Mouse (Mus musculus) urinary bladder, postnatal 14 days (tissue): Measurements from ENCODE around the gene Adad2.

Source experiments
- DNase-seq: peaks from one replicate; pipeline ENCODE4 v3.0.0; 2021; ENCODE audit warnings: low spot score

Adad2 gene

DNA sequence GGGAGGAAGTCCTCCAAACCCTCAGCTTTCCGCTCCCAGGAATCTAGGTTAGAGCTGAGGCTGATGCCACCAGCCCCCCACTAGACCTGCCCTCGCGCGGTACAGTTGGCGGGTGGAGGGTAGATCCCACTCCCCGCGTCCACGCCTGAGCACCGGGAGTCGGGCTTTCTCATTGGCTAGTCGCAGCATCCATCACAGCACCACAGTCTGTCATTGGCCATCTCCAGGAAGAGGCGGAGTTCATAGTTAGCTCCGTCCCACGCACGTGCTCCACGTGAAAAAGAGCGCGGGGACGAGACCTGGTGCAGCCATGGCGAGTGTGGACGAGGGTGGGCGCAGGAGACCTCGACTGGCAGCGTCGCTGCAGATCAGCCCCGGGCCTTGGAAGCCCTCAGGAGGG lies at the start of gene Adad2:
TSS of gene Adad2 (plus strand) at position 277 of the 400 bp plus-strand sequence.
- no peak for DNase-seq

DNA sequence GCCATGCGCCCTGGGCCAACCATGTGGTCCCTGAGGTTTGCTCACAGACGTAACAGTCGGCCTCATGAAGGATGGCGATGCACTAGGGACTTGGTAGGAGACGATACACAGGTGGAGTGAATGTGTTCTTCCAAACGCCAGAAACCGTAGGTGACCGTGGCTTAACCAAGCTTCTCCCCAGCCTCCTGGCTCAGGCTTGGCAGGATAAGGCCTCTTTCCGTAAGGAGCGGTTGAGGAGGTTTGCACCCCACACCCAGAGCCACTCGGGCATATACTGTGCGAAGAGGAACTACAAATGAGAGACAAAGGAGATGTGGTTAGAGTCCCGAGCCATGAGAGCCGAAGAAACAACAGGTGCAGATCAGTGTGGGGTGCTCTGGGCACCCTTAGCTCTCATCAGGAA lies 48.7 kb upstream of the Adad2 start:
- DNase-seq: no peak

DNA sequence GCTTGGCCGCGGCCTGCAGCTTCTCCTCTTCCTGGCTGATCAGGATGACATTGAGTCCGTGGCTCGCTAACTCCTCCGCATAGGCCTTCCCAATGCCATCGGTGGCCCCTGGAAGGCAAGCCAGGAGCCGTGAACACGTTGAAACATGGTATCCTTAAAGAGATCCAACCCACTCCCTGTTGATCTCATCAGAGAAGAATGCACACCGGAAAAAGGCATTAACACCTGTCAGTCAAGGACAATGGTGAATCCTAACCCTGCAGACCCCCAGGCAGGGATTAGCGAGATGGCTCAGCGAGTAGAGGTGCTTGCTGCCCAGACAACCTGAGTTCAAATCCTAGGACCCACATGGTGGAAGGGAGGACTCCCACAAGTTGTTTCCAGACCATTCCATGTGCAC lies 46.2 kb upstream of the Adad2 start:
- DNase-seq: no peak

DNA sequence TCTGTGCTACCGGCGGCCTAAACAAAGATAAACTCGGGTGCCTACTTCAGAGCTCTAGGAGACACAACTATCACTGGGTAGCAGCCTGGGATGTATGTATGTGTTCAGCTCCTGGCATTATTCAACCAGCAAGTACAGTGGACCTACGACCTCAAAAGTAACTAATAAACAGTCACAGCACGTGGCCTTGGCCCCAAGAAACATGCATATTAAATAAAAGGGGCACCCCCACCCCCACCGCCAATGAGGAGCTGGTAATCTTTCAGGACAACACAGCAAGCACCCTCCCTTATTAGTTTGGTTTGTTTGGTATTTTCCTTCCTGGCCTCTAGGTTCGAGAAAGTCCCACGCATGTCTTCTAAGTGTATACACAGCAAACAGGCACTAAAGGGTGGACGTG lies 44.3 kb upstream of the Adad2 start:
- no peak for DNase-seq

DNA sequence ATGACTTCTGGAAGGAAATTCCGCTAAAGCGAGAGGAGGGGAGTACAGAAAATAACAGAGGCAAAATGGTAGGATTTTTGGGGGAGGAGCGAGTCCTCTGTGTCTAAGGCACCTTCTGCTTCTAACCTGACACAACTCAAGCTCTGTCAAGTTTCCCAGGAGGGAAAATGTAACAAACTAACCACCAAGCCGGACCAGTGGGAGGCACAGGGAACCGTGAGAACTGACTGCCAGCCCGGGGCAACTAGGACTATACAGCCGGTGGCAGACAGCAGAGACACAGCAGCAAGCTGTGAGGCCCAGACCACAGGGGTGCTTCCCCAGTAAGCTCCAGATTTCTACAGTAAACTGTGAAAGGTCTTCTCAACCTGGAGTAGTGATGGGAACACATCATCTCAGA lies 43.6 kb upstream of the Adad2 start:
- DNase-seq: no peak

DNA sequence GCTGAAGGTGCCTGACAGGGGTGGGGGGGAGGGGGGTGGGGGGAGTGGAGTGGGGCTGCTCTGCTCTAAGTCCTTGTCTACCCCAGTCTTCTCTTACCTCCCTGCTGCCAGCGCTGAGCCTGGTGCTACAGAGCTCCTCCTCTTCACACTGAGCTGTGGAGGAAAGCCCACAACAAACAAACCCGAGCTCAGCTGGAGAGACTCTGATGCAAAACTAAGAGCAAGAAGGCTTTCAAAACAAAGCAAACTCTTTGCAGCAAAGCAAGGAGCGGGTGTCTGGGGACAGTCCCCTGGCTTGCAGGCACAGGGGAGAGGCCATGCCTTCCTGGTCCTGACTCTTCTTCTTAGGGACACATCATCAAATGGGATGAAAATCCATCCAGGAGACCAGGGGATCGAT lies 42.7 kb upstream of the Adad2 start:
- no peak for DNase-seq

DNA sequence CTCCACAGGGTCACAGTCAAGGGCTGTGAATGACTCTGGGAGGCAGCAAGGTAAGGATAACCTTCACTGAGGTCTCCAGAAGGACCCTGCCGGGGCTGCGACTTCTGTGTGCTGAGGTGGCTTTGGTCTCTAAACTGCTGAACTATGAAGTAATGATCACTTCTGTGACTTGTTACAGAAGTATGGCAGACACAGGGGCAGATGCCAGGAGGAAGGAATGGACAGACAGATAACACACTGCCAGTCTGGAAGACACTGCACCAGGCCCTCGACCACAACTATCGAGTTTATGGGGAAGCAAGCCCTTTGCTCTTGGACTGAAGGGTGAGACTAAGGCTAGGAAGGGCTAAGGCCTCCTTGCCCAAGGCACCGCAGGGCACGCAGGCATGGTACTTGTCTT lies 41.4 kb upstream of the Adad2 start:
- no peak for DNase-seq

DNA sequence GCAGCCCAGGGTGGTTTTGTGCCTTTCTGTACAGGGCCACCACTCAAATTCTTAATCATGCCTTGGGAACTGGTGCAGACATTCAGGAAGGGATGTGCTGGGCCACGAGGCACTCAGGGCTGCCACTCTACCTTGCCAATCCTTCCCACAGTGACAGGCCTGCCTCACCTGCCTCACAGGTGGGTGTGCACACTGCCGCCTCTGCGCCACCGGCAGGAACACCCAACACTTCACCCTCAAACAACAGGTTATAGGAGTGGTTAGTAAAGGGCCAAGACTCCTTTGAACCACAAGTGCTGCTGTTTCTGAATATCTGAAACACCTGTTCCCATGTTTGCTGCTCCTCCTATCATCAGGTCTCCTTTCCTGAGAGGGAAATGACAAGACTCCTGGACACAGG lies 40.1 kb upstream of the Adad2 start:
- no peak for DNase-seq

DNA sequence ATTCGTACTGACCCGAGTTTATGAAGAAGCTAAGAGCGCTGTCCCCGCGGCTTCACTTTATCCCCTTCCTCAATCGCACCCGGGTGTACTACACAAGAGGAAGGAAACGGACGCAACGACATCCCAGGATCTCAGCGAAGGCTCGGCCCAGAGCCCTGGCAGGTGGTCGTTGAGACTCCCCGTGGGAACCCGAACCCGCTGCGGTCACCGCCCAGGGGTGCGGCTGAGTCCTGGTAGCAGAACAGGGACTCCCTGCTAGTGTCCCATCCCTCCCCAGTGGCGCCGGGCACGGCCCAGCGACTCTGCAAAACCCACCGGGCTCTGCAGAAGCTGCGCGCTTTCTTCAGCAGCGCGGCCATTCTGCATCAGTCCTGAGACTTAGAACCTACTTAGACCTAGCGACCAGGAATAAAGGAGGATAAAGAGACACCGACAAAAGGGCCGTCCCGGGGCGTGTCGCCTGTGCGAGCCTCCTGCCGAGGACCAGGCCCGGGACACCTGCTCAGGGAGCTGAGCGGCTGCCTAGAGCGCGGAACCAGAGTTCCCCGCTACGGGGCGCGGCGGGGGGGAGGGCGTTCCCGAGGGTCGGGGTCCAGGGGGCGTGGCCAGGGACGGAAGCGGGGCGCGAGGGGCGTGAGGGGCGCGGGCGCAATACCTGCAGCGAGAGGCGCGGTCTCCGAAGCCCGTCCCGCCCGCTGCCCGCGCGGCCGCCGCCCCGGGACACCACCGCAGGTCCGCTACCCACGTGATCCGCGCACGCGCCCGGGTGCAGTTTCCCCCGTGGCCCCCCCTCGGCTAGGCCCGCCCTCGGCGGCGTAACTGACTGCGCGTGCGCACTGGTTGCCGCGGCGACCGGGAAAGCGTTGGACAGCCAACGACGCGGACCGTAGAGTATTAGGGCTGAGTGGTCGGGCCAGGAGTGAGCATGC lies 37.8 kb upstream of the Adad2 start, which contains the start of the genes Hsdl1 and Dnaaf1:
TSS of gene Hsdl1 (minus strand) at position 747 of the 929 bp plus-strand sequence.
TSS of gene Dnaaf1 (plus strand) at position 799 of the 929 bp plus-strand sequence.
- DNase-seq: peak; percentile 97

DNA sequence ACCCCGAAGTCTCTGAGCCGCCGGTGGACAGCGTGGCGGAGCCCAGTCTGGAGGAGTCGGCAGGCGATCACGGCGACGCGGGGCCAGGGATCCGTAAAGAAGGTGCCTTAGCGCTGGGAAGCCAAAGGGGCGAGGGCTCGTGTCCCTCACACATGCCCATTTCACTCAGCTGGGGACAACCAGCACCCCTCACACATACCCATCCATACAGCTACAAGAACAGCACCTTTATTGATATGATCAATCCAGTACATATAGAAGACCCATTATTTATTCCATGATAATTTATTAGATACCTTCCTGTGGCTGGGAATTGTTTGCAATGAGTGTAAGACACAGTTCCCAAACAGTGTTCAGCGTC lies 37.2 kb upstream of the Adad2 start:
- DNase-seq: no peak

DNA sequence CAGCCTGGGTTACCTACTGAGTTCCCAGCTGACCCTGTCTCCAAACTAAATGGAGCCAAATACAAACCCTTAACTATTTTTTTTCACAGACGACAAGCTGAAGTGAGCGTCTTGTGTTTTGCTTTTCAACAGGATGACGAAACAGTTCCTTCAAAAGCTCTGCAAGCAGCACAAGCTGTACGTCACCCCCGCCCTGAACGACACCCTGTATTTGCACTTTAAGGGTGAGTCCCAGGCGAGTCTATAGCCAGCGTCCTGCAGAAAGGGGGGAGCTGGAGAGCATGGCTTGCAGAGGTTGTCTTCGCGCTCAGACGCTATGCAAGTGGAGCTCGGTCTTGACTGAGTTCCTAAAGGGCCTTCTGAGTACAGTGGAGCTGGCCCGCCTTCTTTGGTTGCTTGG lies 33.5 kb upstream of the Adad2 start:
- DNase-seq: no peak

DNA sequence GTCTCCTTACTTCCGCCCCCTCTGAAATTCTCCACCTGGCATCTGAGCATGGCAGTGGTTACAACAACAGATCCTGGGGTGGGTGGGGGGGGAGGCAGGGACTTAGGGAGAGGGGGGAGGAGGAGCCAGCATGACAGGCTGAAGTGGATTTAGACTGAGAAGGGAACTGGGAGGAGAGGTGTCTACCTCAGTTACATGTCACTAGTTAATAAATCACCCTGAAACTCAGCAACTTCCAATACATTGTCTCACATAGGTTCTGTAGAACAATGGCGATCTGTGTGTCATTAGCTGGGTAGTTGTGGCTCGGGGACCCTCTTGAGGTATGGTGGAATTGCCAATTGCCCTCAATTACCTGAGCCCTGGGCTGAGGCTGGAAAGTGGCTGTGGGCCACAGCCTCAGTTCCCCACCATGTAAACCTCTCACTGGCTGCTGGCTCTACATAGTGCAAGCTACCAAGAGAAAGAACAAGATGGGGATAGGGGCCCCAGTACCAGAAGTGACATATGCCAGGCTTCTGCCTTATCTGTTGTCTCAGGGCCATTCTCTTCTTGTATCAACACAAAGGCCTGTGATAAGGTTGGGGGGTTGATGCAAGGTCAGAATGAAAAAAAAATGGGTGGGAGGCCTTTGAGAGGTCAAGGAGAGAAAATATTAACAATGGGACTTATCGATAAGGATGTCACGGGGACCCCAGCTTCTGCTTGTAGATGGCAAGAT lies 31.9 kb upstream of the Adad2 start:
- no peak for DNase-seq

DNA sequence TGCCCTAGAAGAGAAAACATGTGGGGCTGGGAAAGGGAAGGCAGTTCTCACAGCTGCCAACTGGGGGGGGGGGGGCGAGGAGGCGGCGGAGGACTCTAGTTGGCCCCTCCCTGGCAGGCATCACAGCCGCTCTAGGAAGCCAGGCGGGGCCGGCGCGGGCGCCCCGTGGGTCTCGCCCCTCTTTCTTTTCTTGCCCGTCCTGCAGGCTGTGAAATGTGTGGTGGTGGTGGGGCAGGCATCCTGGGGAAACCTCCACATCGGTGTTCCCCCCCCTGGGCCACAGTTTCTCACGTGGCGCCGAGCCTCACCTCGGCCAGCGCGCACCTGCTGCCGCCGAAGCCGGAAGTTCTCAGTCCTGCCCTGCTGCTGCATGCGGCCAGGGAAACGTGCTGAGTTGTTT lies 26.6 kb upstream of the Adad2 start:
- no peak for DNase-seq

DNA sequence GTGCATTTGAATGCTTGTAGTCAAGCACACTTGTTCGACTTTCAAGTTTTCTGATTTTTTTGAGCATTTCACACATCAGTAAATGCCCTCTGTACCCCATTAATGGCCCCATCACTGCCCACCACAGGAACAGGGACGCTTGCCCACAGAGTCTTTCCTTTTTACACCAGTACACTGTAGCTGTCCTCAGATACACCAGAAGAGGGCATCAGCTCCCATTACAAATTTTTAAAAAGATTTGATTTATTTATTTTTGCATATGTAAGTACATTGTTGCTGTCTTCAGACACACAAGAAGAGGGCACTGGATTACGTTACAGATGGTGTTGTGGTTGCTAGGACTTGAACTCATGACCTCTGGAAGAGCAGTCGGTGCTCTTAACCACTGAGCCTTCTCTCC lies 24.2 kb upstream of the Adad2 start:
- DNase-seq: no peak

DNA sequence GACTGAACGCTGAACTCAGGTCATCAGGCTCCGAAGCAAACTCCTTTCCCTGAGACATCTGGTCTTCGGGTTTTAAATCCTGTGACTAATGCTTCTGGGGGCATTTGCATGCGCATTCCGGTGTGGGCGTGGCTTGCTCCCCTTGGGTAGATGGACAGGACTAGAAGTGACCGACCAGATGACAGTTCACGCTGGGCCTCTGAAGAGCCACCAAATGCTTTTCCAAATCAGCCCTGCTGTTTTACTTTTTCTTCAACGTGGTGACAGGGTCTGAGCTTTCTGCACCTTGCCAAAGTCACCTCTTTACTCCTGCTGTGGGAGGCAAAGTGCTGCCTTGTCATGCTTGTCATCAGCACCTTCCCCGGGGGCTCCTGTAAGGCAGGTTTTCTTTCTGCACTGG lies 23.7 kb upstream of the Adad2 start:
- DNase-seq: no peak

- no peak for DNase-seq
These were observed 22.2 kb upstream of the Adad2 start for GRCm38 (mm10) chr8:119590348-119590747.

- DNase-seq: no peak
These were observed 21.1 kb upstream of the Adad2 start for GRCm38 (mm10) chr8:119591456-119591855.

DNA sequence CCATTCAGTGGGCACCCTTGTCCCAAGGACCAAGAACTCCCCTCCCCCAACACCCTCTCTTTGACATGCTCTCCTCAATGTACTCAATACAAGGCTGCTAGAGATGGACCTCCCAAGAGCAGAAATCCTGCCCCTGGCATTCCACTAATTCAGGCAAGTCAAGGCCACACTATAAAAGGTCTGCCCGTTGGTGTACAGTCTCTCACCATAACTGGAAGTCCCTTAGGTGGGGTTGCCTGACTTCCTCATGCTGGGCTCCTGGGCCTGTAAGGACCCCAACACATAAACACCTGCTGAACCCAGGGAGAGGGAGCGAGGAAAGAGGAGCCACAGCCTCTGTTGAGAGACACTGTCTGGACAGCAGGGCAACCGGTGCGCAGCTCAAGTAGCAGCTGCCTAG lies 8.8 kb upstream of the Adad2 start:
- no peak for DNase-seq

DNA sequence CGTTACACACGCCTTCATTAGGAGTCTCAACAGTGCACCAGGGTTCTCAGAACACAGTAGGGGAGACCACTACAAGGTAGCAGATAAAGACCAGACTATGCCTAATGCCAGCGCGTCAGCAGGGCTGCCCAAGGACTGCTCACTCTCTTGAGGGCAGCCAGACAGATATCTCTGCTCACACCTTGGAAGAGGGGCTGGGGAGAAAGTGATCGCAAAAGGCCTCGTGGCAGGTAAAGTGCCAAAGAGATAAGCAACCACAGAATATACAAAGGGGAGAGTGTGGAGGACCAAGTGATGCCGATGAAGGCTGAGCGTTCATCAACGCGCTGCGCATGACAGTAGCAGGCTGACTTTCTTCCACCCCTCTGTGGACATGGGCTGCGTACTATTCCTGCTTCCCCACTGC lies 8.1 kb upstream of the Adad2 start:
- DNase-seq: no peak

DNA sequence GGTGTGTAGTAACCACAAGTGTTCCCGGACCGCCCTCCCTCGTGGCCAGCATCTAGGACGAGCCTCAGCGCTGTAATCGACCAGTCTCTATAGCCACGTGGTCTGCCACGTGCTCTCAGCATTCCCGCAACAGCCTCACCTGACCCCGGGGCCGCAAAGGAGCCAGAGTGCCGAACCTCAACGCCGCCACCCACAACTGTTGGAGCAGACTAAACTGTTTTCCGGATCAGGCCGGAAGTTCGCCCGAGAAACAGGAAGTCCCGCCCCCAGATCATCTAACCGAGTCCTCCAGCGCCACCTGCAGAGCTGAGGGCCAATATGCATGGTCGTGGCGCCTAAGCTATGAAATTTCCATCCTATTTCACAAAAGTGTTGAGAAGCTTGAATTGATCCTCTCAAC lies 7.6 kb upstream of the Adad2 start, which contains the start of gene Taf1c:
TSS of gene Taf1c (minus strand) at position 227 of the 400 bp plus-strand sequence.
- DNase-seq: peak; percentile 94

DNA sequence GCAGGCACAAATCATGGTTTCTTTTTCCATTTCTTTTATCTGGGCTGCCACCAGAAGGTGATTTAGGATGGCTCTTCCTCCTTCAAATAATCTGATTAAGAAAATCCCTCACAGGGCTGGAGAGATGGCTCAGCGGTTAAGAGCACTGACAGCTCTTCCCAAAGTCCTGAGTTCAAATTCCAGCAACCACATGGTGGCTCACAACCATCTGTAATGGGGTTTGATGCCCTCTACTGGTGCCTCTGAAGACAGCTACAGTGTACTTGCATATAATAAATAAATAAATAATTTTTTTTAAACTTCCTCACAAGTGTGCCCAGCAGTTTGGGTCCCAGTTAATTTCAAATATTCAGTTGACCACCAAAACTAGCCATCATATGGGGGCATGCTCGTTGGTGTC lies 6.3 kb upstream of the Adad2 start:
- DNase-seq: no peak

- DNase-seq: no peak
These were observed 2.5 kb downstream of the Adad2 start for GRCm38 (mm10) chr8:119615096-119615495.

DNA sequence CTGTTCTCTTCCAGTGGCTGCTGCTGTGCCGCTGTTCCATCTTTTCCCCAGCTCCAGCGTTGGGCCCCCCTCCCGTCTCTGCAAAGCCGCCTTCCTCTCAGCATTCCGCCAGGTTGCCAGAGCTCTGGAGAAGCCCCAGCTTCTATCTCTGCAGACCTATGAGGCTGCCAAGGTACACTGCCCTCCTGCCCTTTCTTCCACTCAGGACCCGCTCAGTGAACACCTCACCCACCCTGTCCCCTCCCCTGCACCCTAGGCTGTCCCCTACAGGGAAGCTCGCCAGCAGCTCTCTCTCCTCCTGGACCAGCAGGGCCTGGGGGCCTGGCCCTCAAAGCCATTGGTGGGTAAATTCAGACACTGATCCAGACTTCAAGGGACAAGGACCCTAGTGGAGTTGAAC lies 3.8 kb downstream of the Adad2 start:
- no peak for DNase-seq
